Mouse (Mus musculus) left cerebral cortex, postnatal 25 days (tissue): ENCODE measurements around the gene Adam12. TPM values are rescaled to one million over a fixed set of nuclear protein-coding genes. Genes with fewer than 3 reads are reported as not detected.

Experiments
- DNase-seq, 2 experiments: peaks; one replicate each; pipeline ENCODE4 v3.0.0; 2022; ENCODE audit warnings: low spot score in 2 of 2, mixed read lengths in 1 of 2
- intact Hi-C: fragments of 180-260 bp; cut with DNase I; formaldehyde crosslinking; loops from one replicate; pipeline ENCODE4 v1.15.1; 2025
- total RNA-seq, 2 experiments: library from RNA; stranded (reverse); gene quantifications; 2 replicates each; pipeline ENCODE4 v1.2.3; 2021

Gene Adam12
- total RNA-seq, 2 experiments from 2014 or later = 3.8 to 6.0 TPM

GRCm38 (mm10) chr7:134227101-134227500, 4.8 kb downstream of the Adam12 start:
- intact Hi-C loops = no loop called here
- DNase-seq = no peak

DNA sequence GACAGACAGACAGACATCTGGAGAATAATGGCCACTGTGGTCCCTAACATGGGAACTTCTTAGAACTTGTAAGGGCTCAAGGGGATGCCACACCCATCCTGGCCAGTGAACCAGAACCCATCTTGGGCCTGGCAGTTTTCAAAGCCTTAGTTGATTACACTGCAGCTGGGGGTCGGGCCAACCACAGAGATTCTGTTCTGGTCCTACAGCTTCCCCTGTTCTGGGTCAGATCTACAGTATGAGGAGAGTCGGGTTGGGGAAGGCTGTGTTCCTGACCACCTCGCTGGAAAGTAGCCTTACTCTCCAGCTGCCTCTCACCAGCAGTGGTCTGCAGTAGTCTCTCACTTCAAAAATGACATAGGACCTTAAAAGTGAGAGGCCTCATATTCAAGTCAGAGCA, 5.7 kb downstream of the Adam12 start:
- intact Hi-C loops = no loop called here
- no peak for DNase-seq

DNA sequence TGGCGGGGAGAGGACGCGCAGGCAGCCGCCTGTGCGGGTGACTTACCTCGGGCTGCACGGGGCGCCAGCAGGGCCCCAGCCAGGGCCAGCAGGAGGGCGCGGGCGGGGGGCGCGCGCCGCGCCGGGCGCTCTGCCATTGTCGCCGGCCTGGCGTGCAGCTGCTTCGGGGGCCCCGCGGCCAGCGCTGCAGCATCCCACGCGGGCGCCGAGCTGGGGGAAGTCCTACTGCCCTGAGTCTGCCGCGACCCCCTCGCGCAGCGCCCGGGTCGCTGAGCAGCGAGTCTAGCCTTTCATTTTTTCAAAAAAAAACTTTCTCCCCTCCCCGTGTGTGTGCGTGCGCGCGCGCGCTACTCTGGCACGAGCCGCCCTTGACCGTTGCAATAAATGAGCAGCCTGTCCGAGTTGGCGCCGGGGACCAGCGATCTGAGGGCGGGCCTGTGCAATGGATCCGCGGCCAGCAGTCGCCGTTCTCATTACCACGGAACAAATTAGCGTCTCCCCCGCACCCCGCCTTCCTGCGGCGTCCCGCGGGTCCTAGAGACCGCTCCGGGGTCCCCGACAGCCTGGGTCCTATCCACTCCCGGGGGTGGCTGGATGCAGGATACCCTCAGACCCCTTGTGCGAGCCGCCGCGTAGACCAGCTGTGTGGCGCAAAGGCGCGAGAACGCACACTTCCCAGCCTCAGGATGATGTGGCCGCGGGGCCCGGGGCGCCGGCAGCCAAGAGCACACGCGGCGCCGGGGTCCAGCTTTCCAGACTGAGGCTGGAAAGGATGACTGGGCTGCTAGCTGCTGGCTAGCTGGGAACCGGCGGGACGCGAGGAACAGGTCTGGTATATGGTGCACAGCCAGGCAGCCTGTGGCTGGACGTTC, 7.0 kb downstream of the Adam12 start:
- intact Hi-C loops = loop anchor here (2.0 kb wide), 1 partner anchor 368 kb away; no protein-coding TSS in a partner anchor
- peak; percentile 55 to 65 for DNase-seq

DNA sequence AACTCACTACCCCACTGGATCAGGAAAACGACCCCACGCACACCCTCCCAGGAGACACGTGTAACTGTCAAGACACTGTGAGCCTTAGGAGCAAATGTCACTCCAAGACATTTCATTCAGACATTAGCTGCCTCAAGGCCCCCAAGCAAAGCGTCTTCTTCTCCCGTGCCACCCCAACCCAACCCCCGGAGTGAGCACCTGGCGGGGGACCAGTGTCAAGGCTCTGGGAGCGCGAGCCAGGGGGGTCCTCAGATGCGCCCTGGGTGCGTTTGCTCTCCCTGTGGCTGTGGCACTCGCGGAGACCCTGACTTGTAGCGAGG, 7.6 kb downstream of the Adam12 start:
- intact Hi-C loops = loop anchor here (2.0 kb wide), 1 partner anchor 368 kb away; no protein-coding TSS in a partner anchor
- DNase-seq = no peak

DNA sequence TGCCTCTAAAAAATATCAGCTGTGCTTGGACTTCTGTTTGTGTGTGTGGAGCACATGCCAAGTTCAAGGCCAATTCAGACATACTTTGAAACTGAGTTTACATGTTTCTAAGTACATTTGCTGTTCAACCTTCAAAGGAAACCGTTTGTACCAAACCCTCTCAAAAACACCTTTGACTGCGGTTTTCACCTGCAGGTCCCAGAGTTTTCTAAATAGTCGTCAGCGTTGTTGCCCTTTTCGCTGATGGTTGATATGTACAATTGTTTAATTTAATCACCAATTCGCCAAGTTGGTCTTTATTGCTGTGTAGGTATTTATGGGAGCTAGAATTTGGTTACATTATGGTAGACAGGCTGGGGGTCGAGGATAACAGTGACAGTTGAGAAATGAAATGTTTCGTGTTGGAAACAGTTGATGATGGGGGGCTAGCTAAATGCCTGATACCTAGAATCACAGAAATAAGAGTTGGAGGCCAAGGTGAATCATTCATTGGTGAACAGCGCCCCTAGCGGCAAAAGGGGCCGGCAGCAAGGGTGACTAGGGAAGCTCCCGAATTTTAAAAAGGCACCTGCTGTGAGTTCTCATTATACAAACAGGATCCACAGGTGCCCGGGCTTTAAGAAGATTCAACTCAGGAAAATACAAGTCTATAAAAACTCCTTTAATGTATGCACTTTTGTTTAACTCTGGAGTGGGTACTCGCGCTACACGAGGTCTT, 8.3 kb downstream of the Adam12 start:
- DNase-seq = peak; percentile 84 to 88
- intact Hi-C loops = loop anchor here (1.0 to 2.0 kb wide), 3 partner anchors 126 to 367 kb away; no protein-coding TSS in a partner anchor

DNA sequence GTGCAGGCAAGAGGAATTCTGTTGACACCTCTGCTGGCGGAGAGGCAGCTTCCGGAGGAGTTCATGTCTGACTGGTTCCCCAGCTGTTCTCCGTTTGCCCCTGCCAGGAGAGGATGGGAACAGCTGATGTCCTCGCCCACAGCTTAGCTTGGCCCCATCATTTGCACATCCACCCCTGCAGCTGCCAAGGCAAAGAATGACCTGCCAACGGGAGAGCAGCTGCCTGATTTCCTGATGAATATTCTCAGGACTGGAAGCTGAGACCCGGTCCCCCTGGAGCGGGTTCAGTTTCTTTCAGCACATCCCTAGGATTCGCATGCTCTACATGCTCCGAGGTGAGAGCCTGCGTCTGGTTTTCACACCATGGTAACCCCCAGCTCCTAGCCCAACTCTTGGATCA, 24.0 kb downstream of the Adam12 start:
- intact Hi-C loops = no loop called here
- DNase-seq = peak in 1 of 2 experiments; percentile 75

GRCm38 (mm10) chr7:134193089-134193488, 38.9 kb downstream of the Adam12 start:
- intact Hi-C loops = no loop called here
- DNase-seq = no peak

DNA sequence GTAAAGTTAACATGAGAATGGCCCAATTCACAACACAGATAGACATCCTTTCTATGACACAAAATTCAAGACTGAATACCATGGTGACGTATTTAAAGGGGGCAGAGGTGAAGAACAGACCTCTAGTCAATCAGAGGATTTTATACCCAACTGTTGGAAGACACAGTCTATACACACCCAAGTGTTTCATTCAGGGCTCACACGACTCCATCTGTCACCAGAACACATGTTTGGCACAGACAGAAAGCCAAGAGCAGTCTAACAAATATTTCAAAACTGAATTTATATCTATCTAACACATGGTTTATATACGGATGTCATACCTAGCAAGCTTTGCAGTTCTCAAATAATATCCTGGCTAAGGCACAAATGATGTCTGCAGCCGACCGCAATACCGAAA, 41.8 kb downstream of the Adam12 start:
- intact Hi-C loops = no loop called here
- DNase-seq = peak in 1 of 2 experiments; percentile 47

- no peak for DNase-seq
- intact Hi-C loops = no loop called here
These were observed 43.4 kb downstream of the Adam12 start for GRCm38 (mm10) chr7:134188565-134188964.

DNA sequence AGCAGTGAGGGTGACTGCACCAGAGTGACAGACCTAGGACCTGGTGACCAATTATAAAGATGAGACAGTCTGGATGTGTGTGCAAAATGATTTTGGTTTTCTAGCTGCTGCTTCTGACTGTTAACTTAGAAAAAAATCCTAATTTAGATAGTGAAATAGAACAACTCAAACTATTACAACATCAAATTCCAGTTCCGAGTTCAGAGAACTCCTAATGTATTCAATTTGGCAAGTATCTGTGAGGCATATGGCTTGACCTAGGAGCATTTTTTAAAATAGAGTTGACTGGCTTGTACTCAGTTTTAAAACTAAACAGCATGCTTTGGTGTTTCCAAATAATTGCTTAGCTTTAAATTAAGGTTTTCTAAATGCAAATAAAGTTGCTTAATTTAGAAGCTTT, 44.0 kb downstream of the Adam12 start:
- intact Hi-C loops = no loop called here
- DNase-seq = no peak

- intact Hi-C loops = no loop called here
These were observed 45.4 kb downstream of the Adam12 start for GRCm38 (mm10) chr7:134186497-134186896.

DNA sequence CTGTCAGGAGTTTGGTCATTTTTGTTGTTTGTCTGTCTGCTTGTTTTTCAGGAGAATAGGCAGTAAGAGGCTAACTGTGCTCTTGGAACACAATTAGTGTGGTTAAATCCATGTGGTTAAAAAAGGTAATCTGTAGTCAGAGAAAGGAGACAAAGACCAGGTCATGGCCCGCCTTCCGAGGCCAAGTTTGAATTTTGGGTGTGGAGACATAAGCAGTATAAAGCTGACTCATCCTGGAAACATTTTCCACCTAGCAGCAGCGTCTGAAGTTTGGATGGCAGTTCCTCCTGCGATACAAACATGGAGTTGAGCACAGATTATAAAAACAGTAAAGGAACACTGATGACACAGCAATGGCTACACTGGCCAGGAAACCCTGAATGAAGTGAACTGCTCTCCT, 46.2 kb downstream of the Adam12 start:
- no peak for DNase-seq
- intact Hi-C loops = no loop called here

More at GRCm38 (mm10) chr7:134186497-134186896, 45.4 kb downstream of the Adam12 start:
- no peak for DNase-seq

DNA sequence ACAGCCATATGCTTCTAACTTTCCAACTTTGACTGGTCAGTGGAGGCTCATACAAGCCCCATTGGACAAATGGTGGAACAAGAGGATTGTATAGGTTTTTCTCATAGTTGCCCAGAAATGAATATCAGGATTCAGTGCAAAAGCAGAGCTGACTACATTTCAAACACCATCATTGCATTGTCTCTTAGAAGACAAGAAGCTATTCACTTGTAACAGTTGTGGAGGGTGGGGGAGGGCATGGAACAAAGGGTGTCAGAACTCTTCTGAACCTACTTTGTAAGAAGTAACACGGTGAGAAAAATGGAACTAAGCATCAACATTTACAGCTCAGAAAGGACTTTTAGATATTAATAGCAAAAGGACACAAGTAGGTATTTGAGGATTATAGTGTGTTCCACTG, 50.2 kb downstream of the Adam12 start:
- intact Hi-C loops = no loop called here
- DNase-seq = no peak

DNA sequence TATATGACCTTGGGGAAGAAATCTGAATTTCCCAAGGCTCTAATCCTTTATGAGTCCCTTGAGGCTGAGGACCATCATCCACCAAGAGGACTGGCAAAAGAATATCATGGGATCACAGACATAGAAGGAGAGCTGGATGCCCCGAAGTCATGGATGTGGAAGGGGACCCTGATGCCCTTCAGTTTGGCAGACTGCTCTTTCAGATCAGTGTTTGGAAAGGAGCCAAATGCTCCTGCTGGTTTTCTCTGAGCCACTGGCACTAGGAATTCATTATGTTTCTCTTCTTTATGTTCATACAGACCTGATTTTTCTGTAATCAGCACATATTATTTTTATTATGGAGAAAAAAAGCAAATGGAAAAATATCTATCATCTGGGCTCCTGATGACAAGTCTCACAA, 50.9 kb downstream of the Adam12 start:
- DNase-seq = no peak
- intact Hi-C loops = no loop called here

DNA sequence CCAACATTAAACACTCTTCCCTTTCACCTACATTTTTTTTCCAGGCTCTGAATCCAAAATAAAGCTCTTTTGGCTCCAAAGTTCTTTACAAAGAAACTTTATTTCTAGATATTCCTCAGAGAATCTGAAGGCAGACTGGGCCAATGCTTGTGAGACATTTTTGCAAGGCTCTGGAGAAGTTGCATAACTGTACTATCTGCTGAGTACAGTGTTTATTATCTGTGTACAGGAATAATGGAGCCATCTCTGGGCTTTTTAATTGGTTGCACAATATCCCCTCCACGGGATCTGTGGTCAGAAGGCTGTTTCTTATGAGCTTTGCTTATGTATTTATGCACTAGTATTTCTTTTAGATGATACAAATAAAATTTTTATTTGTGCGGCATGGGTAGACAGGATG, 54.9 kb downstream of the Adam12 start:
- intact Hi-C loops = no loop called here
- peak in 1 of 2 experiments; percentile 16 for DNase-seq

- intact Hi-C loops = no loop called here
- no peak for DNase-seq
These were observed 56.7 kb downstream of the Adam12 start for GRCm38 (mm10) chr7:134175201-134175600.

DNA sequence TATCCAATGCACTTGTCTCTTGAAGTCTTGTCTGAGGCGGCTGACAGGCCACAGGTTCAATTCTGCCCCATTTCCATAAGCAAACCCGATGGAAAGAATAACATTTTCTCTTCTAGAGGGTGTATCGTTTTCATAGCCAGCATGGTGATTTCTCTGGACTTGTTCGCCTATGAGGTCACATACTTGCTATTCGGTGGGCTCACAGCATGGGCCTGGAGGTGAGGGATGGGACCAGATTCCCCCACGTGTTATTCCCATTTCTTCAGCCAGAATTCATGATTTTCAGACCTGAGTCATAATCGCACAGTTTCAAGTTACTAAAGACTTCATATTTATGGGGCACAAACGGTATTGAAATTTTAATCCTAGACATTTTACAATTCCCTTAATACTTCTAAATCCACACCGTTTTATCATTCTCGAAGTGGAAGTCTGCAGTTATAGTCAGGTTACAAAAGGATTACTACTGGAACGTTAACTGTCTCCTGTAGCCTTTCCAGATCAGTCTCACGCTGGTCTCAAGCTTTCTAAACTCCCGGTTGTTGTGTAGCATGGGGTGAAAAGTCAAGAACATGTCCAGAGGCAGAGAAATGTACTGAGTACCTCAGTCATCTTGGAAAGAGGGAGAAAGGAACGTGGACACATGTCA, 58.4 kb downstream of the Adam12 start:
- DNase-seq = no peak
- intact Hi-C loops = no loop called here

DNA sequence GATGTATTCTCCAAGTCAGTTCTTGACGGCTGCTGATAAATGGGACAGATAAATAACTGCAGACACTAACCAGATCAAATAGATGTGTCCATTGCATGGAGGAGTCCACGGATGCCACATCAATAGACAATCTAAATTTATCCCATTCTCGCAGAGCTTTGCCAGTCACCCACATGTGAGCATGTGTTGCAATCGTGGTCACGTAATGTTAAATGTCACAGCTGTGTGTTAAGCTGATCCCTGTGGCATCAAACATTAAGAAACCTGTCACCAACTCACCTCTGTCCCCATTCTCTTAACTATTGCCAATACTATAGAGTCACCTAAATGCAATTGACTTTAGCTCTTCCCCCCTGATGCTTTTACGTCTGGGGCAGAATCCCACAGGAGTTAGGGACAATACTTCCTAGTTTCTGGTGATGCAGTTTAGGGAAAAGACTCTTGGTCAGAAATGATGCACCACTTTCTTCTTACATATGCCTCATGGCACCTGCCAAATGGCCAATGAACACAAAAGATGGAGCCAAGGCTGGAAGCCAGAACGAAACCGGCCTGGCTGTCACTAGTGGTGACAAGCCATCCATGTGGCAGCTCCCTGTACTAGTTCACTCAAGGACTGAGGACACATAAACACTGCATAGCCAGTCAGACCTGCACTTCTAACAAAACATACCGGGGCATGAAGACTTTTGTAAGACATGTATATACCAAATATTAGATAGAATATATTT, 61.6 kb downstream of the Adam12 start:
- no peak for DNase-seq
- intact Hi-C loops = no loop called here

DNA sequence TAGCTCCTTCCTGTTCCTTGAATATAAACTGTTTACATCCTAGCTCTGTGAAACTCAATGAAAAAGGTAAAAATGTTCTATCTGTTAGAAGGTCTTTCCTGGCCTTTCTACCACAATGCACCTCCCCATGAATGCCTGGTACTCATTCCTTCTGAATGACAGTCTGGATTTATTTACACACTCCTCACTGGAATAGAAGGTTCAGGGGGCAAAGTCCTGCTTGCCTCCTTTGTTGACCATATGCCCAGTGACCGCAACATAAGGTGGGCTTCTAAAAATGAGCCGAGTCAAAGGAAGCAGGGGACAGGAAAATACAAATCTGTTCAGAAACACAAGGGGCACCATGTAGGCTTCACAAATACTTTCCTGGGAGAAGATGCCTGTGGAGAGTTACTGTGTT, 62.2 kb downstream of the Adam12 start:
- DNase-seq = no peak
- intact Hi-C loops = no loop called here

DNA sequence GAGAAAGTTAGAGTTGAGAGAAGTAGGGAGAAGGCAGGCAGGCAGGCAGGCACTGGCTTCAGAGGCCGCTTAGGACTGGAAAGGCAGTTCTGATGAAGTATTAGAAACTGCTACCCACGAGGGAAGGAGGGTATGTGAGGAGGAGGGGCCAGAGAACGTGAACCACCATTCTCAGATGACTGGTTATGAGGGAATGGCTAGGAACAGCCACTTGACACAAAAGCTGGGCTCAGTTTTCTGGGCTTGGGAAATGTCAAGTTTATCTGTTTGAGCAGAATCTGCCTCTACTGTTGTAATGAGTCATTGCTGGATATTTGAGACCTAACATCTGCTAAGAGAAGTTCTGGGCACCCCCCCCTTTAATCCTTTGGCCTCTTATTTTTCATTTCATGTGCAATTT, 64.4 kb downstream of the Adam12 start:
- intact Hi-C loops = no loop called here
- DNase-seq = no peak
